Mouse (Mus musculus) neural tube, embryonic 11.5 days (tissue): Measurements from ENCODE around the gene Ntng2. TPM values are rescaled to one million over a fixed set of nuclear protein-coding genes. Genes with fewer than 3 reads are reported as not detected.

Source experiments
- ATAC-seq: fragments of 200-750 bp; cut with Nextera tagmentation; 2 replicates; pipeline ENCODE4 v1.8.0; 2017; ENCODE audit warnings: moderate number of reproducible peaks, mild to moderate bottlenecking, moderate TSS enrichment, moderate library complexity; ENCODE audit not compliant: insufficient read depth, low FRiP score, low TSS enrichment
- DNase-seq: peaks from one replicate; pipeline ENCODE4 v3.0.0-alpha.2; 2015; ENCODE audit warnings: low spot score
- H3K27ac ChIP-seq: fragments of 300-500 bp; sonication (generic); 2 replicates; pipeline ENCODE4 v1.5.1; 2014; ENCODE audit warnings: low read depth, mild to moderate bottlenecking, low read length
- H3K27me3 ChIP-seq: fragments of 300-500 bp; sonication (generic); 2 replicates; pipeline ENCODE4 v1.6.1; 2014; ENCODE audit warnings: mild to moderate bottlenecking, low read length, mixed read lengths; ENCODE audit not compliant: control insufficient read depth, insufficient read depth
- H3K36me3 ChIP-seq: fragments of 300-500 bp; sonication (generic); 2 replicates; pipeline ENCODE4 v1.6.1; 2014; ENCODE audit warnings: mild to moderate bottlenecking, low read length, moderate library complexity, mixed read lengths; ENCODE audit not compliant: control insufficient read depth, insufficient read depth
- H3K4me1 ChIP-seq: fragments of 300-500 bp; sonication (generic); 2 replicates; pipeline ENCODE4 v1.6.1; 2014; ENCODE audit warnings: low read length, mixed read lengths; ENCODE audit not compliant: control insufficient read depth, insufficient read depth
- H3K4me2 ChIP-seq: fragments of 300-500 bp; sonication (generic); 2 replicates; pipeline ENCODE4 v1.6.1; 2014; ENCODE audit warnings: low read depth, mild to moderate bottlenecking, moderate library complexity
- H3K4me3 ChIP-seq: fragments of 300-500 bp; sonication (generic); 2 replicates; pipeline ENCODE4 v1.5.1; 2014; ENCODE audit warnings: low read depth, low read length
- H3K9ac ChIP-seq: fragments of 300-500 bp; sonication (generic); 2 replicates; pipeline ENCODE4 v1.6.1; 2014; ENCODE audit warnings: mild to moderate bottlenecking, low read length
- H3K9me3 ChIP-seq: fragments of 300-500 bp; sonication (generic); 2 replicates; pipeline ENCODE4 v1.6.1; 2016; ENCODE audit warnings: low read length; ENCODE audit not compliant: control insufficient read depth
- WGBS: fragments of 180-500 bp; shearing (Covaris S2); extraction: QIAGEN DNeasy Blood & Tissue Kit; methylation state at CpG from one replicate; pipeline ENCODE4 v1.1.7; 2014; 5-methylcytosine and 5-hydroxymethylcytosine counted together
- polyA plus RNA-seq: library from polyadenylated mRNA; unstranded; fragments of >200 nt; fragmentation: Nextera tagmentation; extraction: Ambion mirVana; gene quantifications from 2 replicates; pipeline ENCODE4 v1.2.1, GENCODE M21; 2014

The Ntng2 gene
- polyA plus RNA-seq, 1 experiment from 2014 or later: 3.6 TPM

GRCm38 (mm10) chr2:29190392-29190791, 62.4 kb downstream of the Ntng2 start:
- 88% methylated on average over 7 of the region's 7 CpGs for WGBS
- H3K4me1 ChIP-seq: peaks cover 12% of the 10 kb centered on the region; the same call in 1 of the 2 replicates
- DNase-seq: no peak

GRCm38 (mm10) chr2:29186209-29186608, 66.6 kb downstream of the Ntng2 start:
- no peak for DNase-seq

More at GRCm38 (mm10) chr2:29190392-29190791, 62.4 kb downstream of the Ntng2 start:
- no peak overlapping the region for H3K27ac ChIP-seq
- H3K4me3 ChIP-seq: no peak overlapping the region
- H3K9ac ChIP-seq: no peak overlapping the region
- ATAC-seq: no peak
- H3K27me3 ChIP-seq: no peaks in the 10 kb centered on the region
- no peaks in the 10 kb centered on the region for H3K36me3 ChIP-seq
- no peaks in the 10 kb centered on the region for H3K9me3 ChIP-seq
- no peak overlapping the region for H3K4me2 ChIP-seq

GRCm38 (mm10) chr2:29183266-29183924, 69.4 kb downstream of the Ntng2 start:
- Histone ChIP-seq H3K9me3 (no peaks in the 10 kb centered on the region), H3K4me1 (no peaks in the 10 kb centered on the region), H3K4me2 (no peak overlapping the region), H3K36me3 (peaks cover 3% of the 10 kb centered on the region; the same call in 1 of the 2 replicates), H3K9ac (no peak overlapping the region), H3K27ac (no peak overlapping the region), H3K27me3 (no peaks in the 10 kb centered on the region), H3K4me3 (no peak overlapping the region)
- WGBS: 66% methylated on average over 6 of the region's 6 CpGs
- ATAC-seq (no peak), DNase-seq (no peak)

More at GRCm38 (mm10) chr2:29186209-29186608, 66.6 kb downstream of the Ntng2 start:
- Histone ChIP-seq H3K27me3 (no peaks in the 10 kb centered on the region), H3K4me3 (no peak overlapping the region), H3K36me3 (no peaks in the 10 kb centered on the region), H3K4me2 (no peak overlapping the region), H3K27ac (no peak overlapping the region), H3K9me3 (no peaks in the 10 kb centered on the region), H3K9ac (no peak overlapping the region), H3K4me1 (no peaks in the 10 kb centered on the region; the same call in 1 of the 2 replicates)
- WGBS: 28% methylated on average over 6 of the region's 6 CpGs
- ATAC-seq: no peak

GRCm38 (mm10) chr2:29181111-29181510, 71.7 kb downstream of the Ntng2 start:
- no peak overlapping the region for H3K4me2 ChIP-seq
- H3K4me1 ChIP-seq: no peaks in the 10 kb centered on the region
- 82% methylated on average over 2 of the region's 2 CpGs for WGBS
- H3K9ac ChIP-seq: no peak overlapping the region
- H3K4me3 ChIP-seq: no peak overlapping the region
- DNase-seq: no peak
- no peak for ATAC-seq
- no peak overlapping the region for H3K27ac ChIP-seq
- H3K27me3 ChIP-seq: no peaks in the 10 kb centered on the region
- H3K36me3 ChIP-seq: peaks cover 3% of the 10 kb centered on the region; the same call in 1 of the 2 replicates
- H3K9me3 ChIP-seq: no peaks in the 10 kb centered on the region

DNA sequence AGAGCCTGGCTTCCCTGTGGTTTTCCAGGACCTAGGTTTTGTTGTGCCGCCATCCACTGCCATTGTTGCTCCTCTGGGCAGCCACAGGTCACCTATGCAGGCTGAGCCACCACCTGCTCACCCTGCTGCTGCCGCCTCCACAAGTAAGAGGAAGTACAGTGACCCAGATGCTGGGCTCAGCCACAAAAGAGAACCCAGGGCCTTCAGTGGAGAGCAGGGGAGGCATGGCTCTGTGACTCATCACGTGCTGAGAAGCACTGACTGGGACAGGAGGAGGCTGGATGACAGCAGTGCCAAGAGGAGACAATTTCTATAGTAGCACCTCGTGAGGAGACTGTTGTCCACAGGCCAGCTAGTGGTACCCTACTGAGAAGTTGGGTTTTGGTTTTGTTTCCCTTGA, 73.0 kb downstream of the Ntng2 start:
- DNase-seq (no peak), ATAC-seq (no peak)
- no peak overlapping the region for H3K9ac ChIP-seq
- H3K4me1 ChIP-seq: no peaks in the 10 kb centered on the region
- H3K27ac ChIP-seq: no peak overlapping the region
- H3K4me2 ChIP-seq: no peak overlapping the region
- H3K9me3 ChIP-seq: no peaks in the 10 kb centered on the region
- H3K36me3 ChIP-seq: peaks cover 3% of the 10 kb centered on the region; the same call in 1 of the 2 replicates
- H3K27me3 ChIP-seq: no peaks in the 10 kb centered on the region
- no peak overlapping the region for H3K4me3 ChIP-seq
- WGBS: 88% methylated on average over 4 of the region's 4 CpGs

DNA sequence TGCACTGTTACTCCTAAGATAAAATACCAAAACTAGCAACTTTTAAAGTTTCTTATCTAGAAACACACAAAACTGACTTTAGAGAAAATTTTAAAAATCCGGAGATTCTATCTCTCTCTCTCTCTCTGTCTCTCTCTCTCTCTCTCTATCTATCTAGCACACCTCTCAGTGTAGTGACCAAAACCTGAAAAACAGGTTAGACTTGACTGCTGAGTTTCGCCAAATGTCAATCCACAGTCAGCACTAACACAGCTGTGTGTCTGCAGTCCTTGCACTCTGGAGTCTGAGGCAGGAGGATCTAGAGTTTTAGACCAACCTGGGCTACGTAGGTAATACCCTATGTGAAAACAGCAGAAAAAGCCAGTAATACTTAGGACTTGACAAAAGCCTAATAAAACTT, 77.9 kb downstream of the Ntng2 start:
- Histone ChIP-seq H3K4me3 (no peak overlapping the region), H3K27ac (no peak overlapping the region), H3K9me3 (no peaks in the 10 kb centered on the region), H3K4me1 (no peaks in the 10 kb centered on the region), H3K4me2 (no peak overlapping the region), H3K27me3 (no peaks in the 10 kb centered on the region), H3K36me3 (peaks cover 2% of the 10 kb centered on the region), H3K9ac (no peak overlapping the region)
- WGBS: 94% methylated on average over 3 of the region's 3 CpGs
- DNase-seq (no peak), ATAC-seq (no peak)

- 93% methylated on average over 5 of the region's 5 CpGs for WGBS
Observed at GRCm38 (mm10) chr2:29168067-29168466, 84.7 kb downstream of the Ntng2 start.

GRCm38 (mm10) chr2:29151941-29152340, 100.9 kb downstream of the Ntng2 start:
- DNase-seq: no peak
- H3K27me3 ChIP-seq: no peaks in the 10 kb centered on the region
- no peak overlapping the region for H3K4me3 ChIP-seq
- peaks cover 5% of the 10 kb centered on the region for H3K36me3 ChIP-seq
- no peak overlapping the region for H3K27ac ChIP-seq
- no peak overlapping the region for H3K4me2 ChIP-seq
- ATAC-seq: no peak
- WGBS: 60% methylated on average over 2 of the region's 2 CpGs
- H3K9me3 ChIP-seq: no peaks in the 10 kb centered on the region
- no peak overlapping the region for H3K9ac ChIP-seq
- H3K4me1 ChIP-seq: no peaks in the 10 kb centered on the region

More at GRCm38 (mm10) chr2:29168067-29168466, 84.7 kb downstream of the Ntng2 start:
- Histone ChIP-seq H3K4me2 (no peak overlapping the region), H3K9ac (no peak overlapping the region), H3K27ac (no peak overlapping the region), H3K36me3 (peaks cover 8% of the 10 kb centered on the region), H3K9me3 (no peaks in the 10 kb centered on the region), H3K27me3 (no peaks in the 10 kb centered on the region), H3K4me1 (no peaks in the 10 kb centered on the region), H3K4me3 (no peak overlapping the region)
- no peak for DNase-seq
- no peak for ATAC-seq
